Mouse (Mus musculus) cerebellum, adult 2 months (tissue): ENCODE results near the gene Tom1l1. TPM values are rescaled to one million over a fixed set of nuclear protein-coding genes. Genes with fewer than 3 reads are reported as not detected.

Experiments used
- DNase-seq, 2 experiments: peaks; one replicate each; pipeline ENCODE4 v3.0.0; 2021
- H3K27ac ChIP-seq: fragments of 200-500 bp; 2 replicates; pipeline ENCODE4 v1.5.1; 2012; ENCODE audit warnings: low read length, control low read depth, inconsistent platforms; ENCODE audit not compliant: insufficient read depth
- H3K27me3 ChIP-seq: fragments of 200-500 bp; 2 replicates; pipeline ENCODE4 v1.6.1; 2012; ENCODE audit warnings: inconsistent platforms, mild to moderate bottlenecking, low read length, moderate library complexity; ENCODE audit not compliant: control insufficient read depth, insufficient read depth
- H3K4me1 ChIP-seq: fragments of 200-500 bp; 2 replicates; pipeline ENCODE4 v1.6.1; 2011; ENCODE audit warnings: low read length; ENCODE audit not compliant: control insufficient read depth, insufficient read depth
- H3K4me3 ChIP-seq: fragments of 200-500 bp; replicated peaks from 2 replicates; pipeline ENCODE3; 2011; ENCODE audit warnings: mild to moderate bottlenecking, low read depth, low read length, control low read depth; ENCODE audit not compliant: insufficient read depth
- CTCF ChIP-seq: fragments of 200-500 bp; IDR thresholded peaks from 2 replicates; pipeline ENCODE4 v1.5.1; 2011; ENCODE audit warnings: low read depth, mild to moderate bottlenecking, control low read depth, low read length, moderate library complexity, borderline replicate concordance; ENCODE audit not compliant: insufficient read depth
- POLR2A ChIP-seq: fragments of 200-500 bp; IDR thresholded peaks from 2 replicates; pipeline ENCODE4 v1.6.1; 2011; ENCODE audit warnings: low read length, control low read depth, borderline replicate concordance; ENCODE audit not compliant: insufficient read depth
- WGBS: fragments of 180-500 bp; shearing (Covaris S2); methylation state at CpG from one replicate; pipeline ENCODE4 v1.1.7; 2018; 5-methylcytosine and 5-hydroxymethylcytosine counted together
- polyA plus RNA-seq: library from polyadenylated mRNA; depleted of rRNA; stranded (reverse); fragments of >200 nt; gene quantifications from 2 replicates; pipeline ENCODE4 v1.2.3, GENCODE M21; 2012

Tom1l1 gene
- polyA plus RNA-seq, 1 experiment = 17.3 TPM

DNA sequence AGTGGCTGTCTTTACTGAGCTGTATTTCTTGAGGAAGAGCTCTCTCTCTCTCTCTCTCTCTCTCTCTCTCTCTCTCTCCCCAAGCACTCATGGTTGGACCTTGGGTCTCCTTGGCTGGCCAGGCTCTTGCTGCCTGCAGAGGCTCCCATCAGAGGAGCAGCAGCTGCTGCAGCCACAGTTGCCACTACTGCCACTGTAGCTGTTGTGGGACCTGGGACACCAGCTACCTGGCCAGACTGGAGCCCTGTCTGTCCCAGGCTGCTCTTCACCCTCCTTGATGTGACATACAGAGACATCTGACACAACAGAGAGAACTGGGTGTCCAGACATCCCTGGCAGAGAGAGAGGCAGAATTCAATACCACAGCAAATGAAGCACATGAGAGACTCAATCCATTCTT, 7.0 kb downstream of the Tom1l1 start:
- no peak overlapping the region for H3K27ac ChIP-seq
- no peak for DNase-seq
- H3K27me3 ChIP-seq = no peaks in the 10 kb centered on the region
- TF ChIP-seq CTCF (no peak), POLR2A (no peak)
- H3K4me3 ChIP-seq = no peak overlapping the region
- no peaks in the 10 kb centered on the region for H3K4me1 ChIP-seq

DNA sequence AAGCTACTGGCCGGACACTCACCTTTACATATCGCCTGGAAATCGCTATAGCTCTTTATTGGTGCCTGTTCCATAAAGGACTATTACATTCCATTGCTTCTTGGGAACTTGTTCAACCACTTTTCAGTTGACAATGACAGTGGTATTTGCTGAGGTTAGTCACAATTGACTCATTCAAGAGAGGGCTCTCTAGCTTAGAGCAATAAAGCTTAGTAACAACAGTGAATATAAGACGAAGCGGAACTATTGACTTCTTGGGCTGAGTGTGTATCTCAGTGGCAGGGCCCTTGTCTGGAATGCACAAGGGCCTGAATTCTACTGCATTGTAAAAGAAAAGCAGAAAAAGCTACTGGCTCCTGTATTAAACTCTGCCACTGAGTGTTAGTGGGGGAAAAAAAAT, 9.6 kb downstream of the Tom1l1 start:
- WGBS = 92% methylated on average over 5 of the region's 5 CpGs
- Histone ChIP-seq H3K27me3 (no peaks in the 10 kb centered on the region), H3K4me1 (no peaks in the 10 kb centered on the region), H3K4me3 (no peak overlapping the region), H3K27ac (no peak overlapping the region)
- DNase-seq = no peak
- TF ChIP-seq CTCF (no peak), POLR2A (no peak)

DNA sequence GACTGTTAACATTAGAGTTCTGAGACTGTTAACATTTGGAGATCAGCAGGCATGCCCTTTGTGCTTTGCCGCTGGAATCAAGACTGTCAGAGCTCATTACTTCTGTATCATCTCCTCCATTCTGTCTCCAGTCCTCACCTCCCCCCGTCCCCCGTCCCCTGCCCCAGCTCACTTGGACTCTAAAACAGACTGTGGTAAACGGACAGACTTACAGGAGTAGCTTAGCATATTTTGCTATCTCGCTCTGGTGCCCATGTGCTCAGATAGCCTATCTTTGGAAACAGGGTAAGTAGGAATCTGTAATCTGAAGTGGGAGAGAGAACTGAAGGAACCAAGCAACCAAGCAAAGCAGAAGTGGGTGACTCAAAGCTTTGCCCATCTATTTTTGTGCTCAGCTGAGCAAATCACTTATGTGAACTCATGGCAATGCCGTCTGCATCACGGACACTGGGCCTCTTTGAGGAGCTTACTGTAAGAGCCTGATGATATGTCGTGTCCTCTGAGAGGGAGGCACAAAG, 10.3 kb downstream of the Tom1l1 start:
- no peaks in the 10 kb centered on the region for H3K27me3 ChIP-seq
- 34% methylated on average over 8 of the region's 8 CpGs for WGBS
- no peaks in the 10 kb centered on the region for H3K4me1 ChIP-seq
- no peak overlapping the region for H3K27ac ChIP-seq
- DNase-seq = no peak
- no peak overlapping the region for H3K4me3 ChIP-seq
- TF ChIP-seq CTCF (no peak), POLR2A (no peak)

GRCm38 (mm10) chr11:90677027-90677426, 11.1 kb downstream of the Tom1l1 start:
- Histone ChIP-seq H3K27ac (no peak overlapping the region), H3K4me1 (no peaks in the 10 kb centered on the region), H3K27me3 (no peaks in the 10 kb centered on the region), H3K4me3 (no peak overlapping the region)
- DNase-seq = no peak
- WGBS = 91% methylated on average over 7 of the region's 7 CpGs
- TF ChIP-seq CTCF = no peak
- no peak for TF ChIP-seq POLR2A

- WGBS = 85% methylated on average over 5 of the region's 5 CpGs
- Histone ChIP-seq H3K4me1 (no peaks in the 10 kb centered on the region), H3K27ac (no peak overlapping the region), H3K4me3 (no peak overlapping the region), H3K27me3 (no peaks in the 10 kb centered on the region)
- DNase-seq = no peak
- no peak for TF ChIP-seq CTCF
- TF ChIP-seq POLR2A = no peak
Measured at GRCm38 (mm10) chr11:90675479-90676110, 12.6 kb downstream of the Tom1l1 start.

- TF ChIP-seq POLR2A (no peak), CTCF (no peak)
- Histone ChIP-seq H3K27ac (no peak overlapping the region), H3K27me3 (no peaks in the 10 kb centered on the region), H3K4me1 (no peaks in the 10 kb centered on the region), H3K4me3 (no peak overlapping the region)
- 96% methylated on average over 6 of the region's 6 CpGs for WGBS
- no peak for DNase-seq
Measured at GRCm38 (mm10) chr11:90667325-90667724, 20.8 kb downstream of the Tom1l1 start.

DNA sequence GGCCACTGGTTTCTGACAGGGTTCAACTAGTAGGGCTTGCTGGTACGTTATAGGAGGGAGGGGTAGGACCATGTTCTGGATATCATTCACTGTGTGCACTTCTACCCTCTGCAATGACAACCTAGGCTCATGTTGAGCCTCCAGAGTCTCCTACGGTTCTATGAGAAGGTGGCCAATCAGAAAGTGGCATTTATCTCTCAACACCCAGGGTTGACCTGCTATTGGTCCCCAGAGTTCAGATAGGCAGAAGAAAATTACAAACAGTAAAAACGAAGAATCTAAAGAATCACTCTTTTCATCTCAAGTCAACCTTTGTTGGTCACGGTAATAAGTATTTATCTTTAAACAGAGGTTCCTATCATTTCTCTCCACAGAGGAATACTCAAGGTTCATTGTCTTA, 21.2 kb downstream of the Tom1l1 start:
- H3K4me1 ChIP-seq = no peaks in the 10 kb centered on the region
- DNase-seq = no peak
- H3K27me3 ChIP-seq = no peaks in the 10 kb centered on the region
- 92% methylated on average over 4 of the region's 4 CpGs for WGBS
- no peak overlapping the region for H3K4me3 ChIP-seq
- no peak for TF ChIP-seq POLR2A
- TF ChIP-seq CTCF = no peak
- H3K27ac ChIP-seq = no peak overlapping the region

DNA sequence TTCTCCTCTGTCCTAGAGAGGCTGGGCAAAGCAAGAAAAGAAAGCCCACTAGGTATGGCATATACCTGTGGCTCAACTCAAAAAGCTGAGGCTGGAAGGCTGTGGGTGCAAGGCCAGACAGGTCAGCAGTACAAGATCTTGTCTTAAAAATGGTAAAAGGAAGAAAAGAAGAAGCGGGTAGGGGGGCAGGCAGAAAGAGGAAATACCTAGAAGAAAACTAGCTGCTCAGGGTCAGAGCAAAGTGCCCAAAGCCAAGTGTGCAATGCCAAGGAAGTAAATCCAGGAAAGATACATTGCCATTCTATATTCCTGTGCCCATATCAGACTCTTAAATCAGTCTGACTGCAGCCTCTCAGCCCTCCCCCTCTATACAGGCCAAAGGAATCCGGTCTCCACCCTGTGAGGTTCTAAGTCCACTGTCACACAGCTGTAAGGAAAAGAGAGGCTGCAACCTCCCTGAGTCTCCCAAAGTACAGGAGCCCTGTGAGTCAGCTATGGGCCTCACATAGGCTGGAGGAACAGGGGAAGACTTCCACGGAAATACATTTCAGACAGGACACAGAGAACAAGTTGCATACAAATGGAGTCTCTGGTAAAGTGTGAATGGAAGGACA, 21.9 kb downstream of the Tom1l1 start:
- H3K4me1 ChIP-seq = no peaks in the 10 kb centered on the region
- H3K4me3 ChIP-seq = no peak overlapping the region
- no peaks in the 10 kb centered on the region for H3K27me3 ChIP-seq
- TF ChIP-seq POLR2A = no peak
- TF ChIP-seq CTCF = no peak
- 77% methylated on average over 3 of the region's 3 CpGs for WGBS
- DNase-seq = no peak
- no peak overlapping the region for H3K27ac ChIP-seq
